Mouse (Mus musculus) spleen, embryonic (tissue): ENCODE measurements around the gene Smyd5.

Experiments used
- CTCF ChIA-PET: fragments of 350-600 bp; sonication (Branson Sonifier 250); formaldehyde crosslinking; loops from one replicate; lab custom pipeline; 2022; lab: Charles Lee

The Smyd5 gene

DNA sequence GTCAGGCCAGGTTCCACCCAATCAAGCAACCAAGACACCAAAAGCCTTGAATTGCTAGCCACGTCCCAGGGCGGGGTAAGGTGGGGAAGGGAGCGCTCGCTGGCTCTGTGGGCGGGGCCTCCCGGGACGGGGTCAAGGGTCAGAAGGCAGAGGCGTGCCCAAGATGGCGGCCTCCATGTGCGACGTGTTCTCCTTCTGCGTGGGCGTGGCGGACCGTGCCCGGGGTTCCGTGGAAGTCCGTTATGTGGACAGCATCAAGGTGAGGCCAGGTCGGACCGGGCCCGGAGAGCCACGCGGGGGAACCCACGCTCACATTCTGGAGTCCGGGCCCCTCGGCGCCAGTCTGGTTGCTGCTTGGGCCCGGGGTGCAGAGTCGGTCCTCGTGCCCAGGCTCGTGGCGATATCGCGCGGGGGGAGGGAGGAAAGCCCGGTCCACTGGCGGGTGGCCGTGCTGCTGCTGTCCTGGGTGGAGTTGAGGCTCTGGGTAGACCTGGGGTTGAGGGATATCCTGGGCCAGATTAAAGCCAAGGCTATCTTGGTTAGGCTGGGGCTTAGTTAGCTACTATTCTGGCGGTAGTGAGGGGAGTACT, at the start of gene Smyd5:
Gene Smyd5, plus strand, starts transcription at position 148 of the 590 bp plus-strand sequence.
- CTCF ChIA-PET, result no interaction called here

GRCm38 (mm10) chr6:85382791-85383190, 49.0 kb upstream of the Smyd5 start:
- CTCF ChIA-PET, result no interaction called here

DNA sequence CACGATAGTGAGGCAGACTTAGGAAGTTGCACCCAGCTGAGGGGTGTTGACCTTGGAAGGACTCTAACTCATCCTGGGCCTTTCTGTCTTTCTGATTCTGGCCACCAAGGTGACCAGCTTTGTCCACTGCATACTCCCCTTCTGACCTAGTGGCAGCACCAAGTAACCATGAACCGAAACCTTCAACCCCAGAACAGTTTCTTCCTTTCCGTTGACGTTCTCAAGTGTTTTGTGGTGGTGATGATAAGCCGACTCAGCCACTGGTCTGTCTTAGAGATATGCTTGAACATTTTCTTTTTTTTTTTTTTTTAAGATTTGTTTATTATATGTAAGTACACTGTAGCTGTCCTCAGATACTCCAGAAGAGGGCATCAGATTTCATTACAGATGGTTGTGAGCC, 43.2 kb upstream of the Smyd5 start:
- CTCF ChIA-PET, result no interaction called here

DNA sequence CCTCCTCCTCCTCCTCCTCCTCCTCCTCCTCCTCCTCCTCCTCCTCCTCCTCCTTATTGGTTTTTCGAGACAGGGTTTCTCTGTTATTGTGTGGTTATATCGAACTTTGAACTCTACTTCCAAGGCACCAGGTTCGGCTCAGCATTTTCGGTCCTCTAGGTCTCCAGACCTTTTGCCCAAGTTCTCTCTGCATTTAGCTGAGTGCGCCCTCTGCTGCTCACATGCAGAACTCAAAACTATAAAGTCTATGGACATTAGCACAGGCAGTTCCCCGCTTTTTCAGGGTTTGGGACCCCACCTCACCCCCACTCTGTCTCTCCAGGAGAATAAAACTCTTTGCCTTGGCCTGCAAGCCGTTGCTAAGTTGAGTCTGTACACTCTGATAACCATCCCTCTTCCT, 40.0 kb upstream of the Smyd5 start:
- CTCF ChIA-PET, result interaction anchor here (0.9 kb wide), 1 partner anchor 97 kb away, joined by 4 read pairs; no protein-coding TSS in a partner anchor

DNA sequence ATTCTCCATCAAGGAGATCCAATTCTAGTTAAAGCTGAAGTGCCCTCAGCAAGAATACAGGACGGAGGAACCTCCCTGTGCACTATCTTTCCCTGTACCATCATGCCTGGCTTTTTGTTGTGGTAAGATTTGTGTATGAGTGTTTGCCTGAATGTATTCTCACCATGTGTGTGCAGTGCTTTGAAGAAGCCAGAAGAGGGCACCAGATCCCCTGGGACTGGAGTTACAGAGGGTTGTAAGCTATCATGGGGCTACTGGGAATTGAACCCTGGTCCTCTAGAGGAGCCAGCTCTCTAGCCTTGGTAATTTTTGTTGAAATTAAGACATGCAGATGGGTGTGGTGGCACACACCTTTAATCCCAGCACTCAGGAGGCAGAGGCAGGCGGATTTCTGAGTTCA, 36.4 kb upstream of the Smyd5 start:
- CTCF ChIA-PET, result interaction anchor here (0.7 kb wide), 1 partner anchor 61 kb away, joined by 5 read pairs; no protein-coding TSS in a partner anchor

DNA sequence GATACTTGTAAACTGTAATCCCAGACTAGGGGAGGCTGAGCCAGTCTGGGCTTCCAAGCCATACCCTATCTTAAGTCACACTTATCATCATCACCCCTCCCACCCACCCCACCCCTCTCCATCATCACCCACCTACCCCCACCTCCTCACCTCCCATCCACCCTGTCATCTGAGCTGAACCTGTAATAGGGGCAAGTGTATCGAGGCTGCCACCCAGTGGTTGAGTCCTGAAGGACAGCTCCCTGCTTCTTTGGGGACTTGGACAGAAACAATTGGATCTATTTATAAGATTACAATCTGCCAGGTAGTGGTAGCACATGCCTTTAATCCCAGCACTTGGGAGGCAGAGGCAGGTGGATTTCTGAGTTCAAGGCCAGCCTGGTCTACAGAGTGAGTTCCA, 34.6 kb upstream of the Smyd5 start:
- CTCF ChIA-PET, result interaction anchor here (0.6 kb wide), 2 partner anchors 20 to 103 kb away, joined by 3 read pairs; no protein-coding TSS in a partner anchor

DNA sequence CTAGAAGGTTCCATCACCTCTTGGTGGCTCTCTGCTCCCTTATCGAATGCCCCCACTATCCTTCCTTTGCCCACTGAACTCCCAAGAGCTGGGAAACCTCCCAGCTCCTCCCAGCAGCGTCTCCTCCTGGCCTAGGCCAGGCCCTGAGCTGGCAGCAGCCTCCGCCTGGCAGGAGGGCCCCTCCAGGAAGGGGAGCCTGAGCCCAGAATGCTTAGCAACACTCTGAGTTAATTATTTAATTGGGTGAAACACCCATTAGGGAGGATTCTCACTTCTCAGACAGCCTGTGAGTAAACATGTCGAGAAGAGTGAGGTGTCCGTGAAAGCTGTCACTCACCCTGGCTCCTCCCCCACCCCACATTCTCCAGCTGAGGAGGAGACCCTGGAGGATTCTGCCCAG, 32.1 kb upstream of the Smyd5 start:
- CTCF ChIA-PET, result no interaction called here

DNA sequence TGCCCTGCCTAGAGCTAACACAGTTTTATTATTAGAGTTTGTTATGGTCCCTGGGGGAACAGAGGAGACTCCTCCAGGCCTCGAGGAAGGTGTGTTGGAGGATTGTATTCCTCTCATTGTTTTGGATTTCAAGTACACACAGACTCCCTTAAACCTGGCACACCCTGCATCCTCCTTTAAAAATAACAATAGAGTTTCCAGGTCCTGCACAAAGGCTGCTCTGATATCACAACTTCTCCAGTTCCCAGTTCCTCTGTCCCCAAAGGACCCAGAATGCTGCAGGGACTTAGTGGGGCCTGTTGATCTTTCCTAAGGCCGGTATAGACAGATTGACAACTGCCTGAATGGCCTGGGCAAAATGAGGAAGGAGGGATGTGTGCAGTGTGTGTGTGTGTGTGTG, 29.2 kb upstream of the Smyd5 start:
- CTCF ChIA-PET, result no interaction called here

GRCm38 (mm10) chr6:85403039-85403438, 28.8 kb upstream of the Smyd5 start:
- CTCF ChIA-PET, result interaction anchor here (0.7 kb wide), 1 partner anchor 566 kb away, joined by 6 read pairs; no protein-coding TSS in a partner anchor

- CTCF ChIA-PET, result no interaction called here
Observed at GRCm38 (mm10) chr6:85409003-85409402, 22.8 kb upstream of the Smyd5 start.

- CTCF ChIA-PET, result no interaction called here
Observed at GRCm38 (mm10) chr6:85410771-85411273, 21.0 kb upstream of the Smyd5 start.

GRCm38 (mm10) chr6:85415829-85416228, 16.0 kb upstream of the Smyd5 start:
- CTCF ChIA-PET, result no interaction called here

GRCm38 (mm10) chr6:85419150-85419549, 12.6 kb upstream of the Smyd5 start:
- CTCF ChIA-PET, result interaction anchor here (0.7 kb wide), 1 partner anchor 14 kb away, joined by 5 read pairs; no protein-coding TSS in a partner anchor

GRCm38 (mm10) chr6:85423836-85424379, 7.9 kb upstream of the Smyd5 start, which contains the start of gene Noto:
Noto (plus strand) TSS chr6:85423886.
- CTCF ChIA-PET, result interaction anchor here (0.5 kb wide), 1 partner anchor 512 kb away, joined by 11 read pairs; no protein-coding TSS in a partner anchor

DNA sequence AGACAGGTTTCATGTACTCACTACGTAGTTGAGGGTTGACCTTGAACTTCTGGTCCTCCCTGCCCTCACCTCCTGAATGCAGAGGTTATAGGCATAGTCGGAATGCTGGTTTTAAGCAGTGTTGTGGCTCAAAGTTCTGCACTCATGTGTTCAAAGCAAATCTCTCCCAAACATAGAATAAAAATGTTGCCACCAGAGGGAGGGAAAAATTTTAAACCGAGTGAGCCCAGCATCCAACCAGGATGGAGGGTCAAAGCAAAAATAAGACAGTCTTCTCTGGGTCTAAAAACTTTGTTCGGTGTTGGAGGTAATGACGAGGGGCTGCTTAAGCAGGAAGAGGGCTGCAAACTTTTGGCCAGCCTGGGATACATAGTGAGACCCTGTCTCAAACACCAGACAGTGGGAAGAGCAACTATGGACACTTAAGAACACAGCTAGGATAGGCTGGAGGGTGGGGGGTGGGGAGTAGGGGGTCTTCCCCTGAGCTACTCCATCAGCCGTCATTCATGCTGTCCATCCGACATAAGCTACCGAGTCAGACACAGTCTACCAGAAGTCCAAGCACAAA, 431 bp upstream of the Smyd5 start:
- CTCF ChIA-PET, result no interaction called here

DNA sequence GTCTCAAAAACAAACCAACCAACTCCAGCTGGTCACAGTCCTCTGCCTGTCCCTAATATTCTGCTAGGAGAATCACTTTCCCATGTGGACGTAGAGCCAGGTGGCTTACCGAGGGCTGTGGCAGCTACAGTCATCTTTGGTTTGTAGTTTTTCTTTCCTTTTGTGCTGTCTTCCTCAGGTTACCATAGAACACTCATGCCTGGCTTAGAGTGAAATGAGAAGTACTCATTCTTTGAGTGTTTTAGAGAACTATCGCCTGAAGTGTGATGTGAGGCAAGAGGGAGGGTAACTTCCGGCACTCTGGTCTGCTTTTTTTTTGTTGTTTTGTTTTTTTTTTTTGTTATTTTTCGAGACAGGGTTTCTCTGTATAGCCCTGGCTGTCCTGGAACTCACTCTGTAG, 2.1 kb downstream of the Smyd5 start:
- CTCF ChIA-PET, result no interaction called here

DNA sequence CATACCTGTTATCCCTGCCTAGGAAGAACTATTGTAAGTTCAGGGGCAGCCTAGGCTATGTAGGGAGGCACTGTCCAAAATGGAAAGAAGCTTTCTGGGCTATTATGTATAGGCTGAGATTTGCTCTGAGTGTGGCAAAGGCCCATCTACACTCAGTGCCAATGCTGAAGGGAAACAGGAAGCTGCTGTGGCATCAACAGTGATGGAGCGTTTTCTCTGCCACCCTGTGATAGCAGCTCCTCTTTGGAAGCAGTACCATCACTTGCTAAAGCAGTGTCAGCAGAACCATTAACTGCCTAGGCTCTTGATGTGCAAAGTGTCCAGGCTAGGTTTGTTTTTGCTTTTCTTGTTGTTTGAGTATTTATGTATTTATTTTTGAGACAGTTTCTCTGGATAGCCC, 4.4 kb downstream of the Smyd5 start:
- CTCF ChIA-PET, result no interaction called here

GRCm38 (mm10) chr6:85436631-85437030, 4.8 kb downstream of the Smyd5 start:
- CTCF ChIA-PET, result no interaction called here

- CTCF ChIA-PET, result no interaction called here
Observed at GRCm38 (mm10) chr6:85441142-85441541, 9.4 kb downstream of the Smyd5 start.

- CTCF ChIA-PET, result no interaction called here
Observed at GRCm38 (mm10) chr6:85443488-85444233, 11.9 kb downstream of the Smyd5 start.

GRCm38 (mm10) chr6:85444266-85444965, 12.6 kb downstream of the Smyd5 start:
- CTCF ChIA-PET, result no interaction called here
